Mouse (Mus musculus) heart, embryonic 11.5 days (tissue): ENCODE data around the gene Xkr8. TPM values are rescaled to one million over a fixed set of nuclear protein-coding genes. Genes with fewer than 3 reads are reported as not detected.

Experiments used
- ATAC-seq: fragments of 200-750 bp; cut with Nextera tagmentation; replicated peaks from 2 replicates; pipeline ENCODE4 v1.8.0; 2017; ENCODE audit warnings: moderate library complexity; ENCODE audit not compliant: insufficient number of reproducible peaks, low FRiP score, low TSS enrichment
- H3K27ac ChIP-seq: fragments of 300-500 bp; sonication (generic); 2 replicates; pipeline ENCODE4 v1.5.1; 2014; ENCODE audit warnings: mild to moderate bottlenecking, low read depth, low read length
- H3K27me3 ChIP-seq: fragments of 300-500 bp; sonication (generic); 2 replicates; pipeline ENCODE4 v1.6.1; 2014; ENCODE audit warnings: mild to moderate bottlenecking, low read length, mixed read lengths; ENCODE audit not compliant: control insufficient read depth, insufficient read depth
- H3K36me3 ChIP-seq: fragments of 300-500 bp; sonication (generic); 2 replicates; pipeline ENCODE4 v1.6.1; 2014; ENCODE audit warnings: mild to moderate bottlenecking, low read length, moderate library complexity, mixed read lengths; ENCODE audit not compliant: control insufficient read depth, insufficient read depth
- H3K4me1 ChIP-seq: fragments of 300-500 bp; sonication (generic); 2 replicates; pipeline ENCODE4 v1.6.1; 2014; ENCODE audit warnings: low read length; ENCODE audit not compliant: control insufficient read depth, insufficient read depth
- H3K4me2 ChIP-seq: fragments of 300-500 bp; sonication (generic); 2 replicates; pipeline ENCODE4 v1.6.1; 2014; ENCODE audit warnings: mild to moderate bottlenecking, moderate library complexity
- H3K4me3 ChIP-seq: fragments of 300-500 bp; sonication (generic); 2 replicates; pipeline ENCODE4 v1.5.1; 2014; ENCODE audit warnings: low read depth, low read length
- H3K9ac ChIP-seq: fragments of 300-500 bp; sonication (generic); 2 replicates; pipeline ENCODE4 v1.6.1; 2014; ENCODE audit warnings: mild to moderate bottlenecking, low read depth, low read length, moderate library complexity
- H3K9me3 ChIP-seq: fragments of 300-500 bp; sonication (generic); replicated peaks from 2 replicates; pipeline ENCODE4 v1.6.1; 2016; ENCODE audit warnings: low read length; ENCODE audit not compliant: control insufficient read depth
- WGBS: fragments of 180-500 bp; shearing (Covaris S2); extraction: QIAGEN DNeasy Blood & Tissue Kit; methylation state at CpG from one replicate; pipeline ENCODE4 v1.1.7; 2014; ENCODE audit not compliant: insufficient replicate concordance; 5-methylcytosine and 5-hydroxymethylcytosine counted together
- polyA plus RNA-seq: library from polyadenylated mRNA; unstranded; fragments of >200 nt; fragmentation: Nextera tagmentation; extraction: Ambion mirVana; gene quantifications from 2 replicates; pipeline ENCODE4 v1.2.1, GENCODE M21; 2014

Xkr8 gene
- polyA plus RNA-seq, 1 experiment from 2014 or later, result 6.1 TPM

DNA sequence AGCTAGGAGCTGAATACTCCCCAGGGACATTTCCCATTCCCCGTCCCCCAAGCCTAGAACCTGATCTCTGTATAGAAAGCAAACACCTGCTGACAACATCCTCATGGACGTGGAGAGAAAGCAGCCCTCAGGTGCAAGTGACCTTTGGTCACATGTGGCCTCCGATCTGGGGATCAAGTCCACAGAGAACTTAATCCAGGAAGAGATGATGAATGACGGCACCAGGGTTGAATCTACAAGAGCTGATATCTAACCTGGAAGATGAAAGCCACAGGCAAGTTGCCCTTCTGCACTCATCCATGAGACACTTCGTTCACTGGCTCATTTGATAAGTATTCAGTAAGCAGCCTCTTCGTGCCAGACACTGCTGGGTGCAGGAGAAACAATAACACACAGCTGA lies 30.3 kb upstream of the Xkr8 start:
- no peak for ATAC-seq
- Histone ChIP-seq H3K27me3 (peaks cover 4% of the 10 kb centered on the region; the same call in 1 of the 2 replicates), H3K4me3 (no peak overlapping the region), H3K9ac (no peak overlapping the region), H3K9me3 (no peaks in the 10 kb centered on the region), H3K27ac (no peak overlapping the region), H3K4me1 (no peaks in the 10 kb centered on the region), H3K36me3 (no peaks in the 10 kb centered on the region), H3K4me2 (no peak overlapping the region)
- WGBS, result 69% methylated on average over 6 of the region's 6 CpGs

- 52% methylated on average over 3 of the region's 3 CpGs for WGBS
Observed at GRCm38 (mm10) chr4:132760296-132760695, 27.9 kb upstream of the Xkr8 start.

GRCm38 (mm10) chr4:132757633-132758351 lies 25.4 kb upstream of the Xkr8 start:
- no peaks in the 10 kb centered on the region for H3K36me3 ChIP-seq
- H3K4me2 ChIP-seq, result no peak overlapping the region
- H3K9ac ChIP-seq, result no peak overlapping the region
- ATAC-seq, result no peak
- no peaks in the 10 kb centered on the region for H3K4me1 ChIP-seq
- no peak overlapping the region for H3K27ac ChIP-seq
- peaks cover 4% of the 10 kb centered on the region; the same call in 1 of the 2 replicates for H3K27me3 ChIP-seq
- WGBS, result 69% methylated on average over 7 of the region's 7 CpGs
- no peaks in the 10 kb centered on the region for H3K9me3 ChIP-seq
- H3K4me3 ChIP-seq, result no peak overlapping the region

More at GRCm38 (mm10) chr4:132760296-132760695, 27.9 kb upstream of the Xkr8 start:
- no peaks in the 10 kb centered on the region for H3K4me1 ChIP-seq
- H3K9me3 ChIP-seq, result no peaks in the 10 kb centered on the region
- no peak overlapping the region for H3K9ac ChIP-seq
- no peaks in the 10 kb centered on the region for H3K36me3 ChIP-seq
- no peak overlapping the region for H3K27ac ChIP-seq
- no peak overlapping the region for H3K4me2 ChIP-seq
- no peak overlapping the region for H3K4me3 ChIP-seq
- no peak for ATAC-seq
- H3K27me3 ChIP-seq, result peaks cover 4% of the 10 kb centered on the region; the same call in 1 of the 2 replicates

- H3K4me3 ChIP-seq, result peak within 1 kb of the TSS; percentile 46
- WGBS, result 2% methylated on average over 22 of the region's 22 CpGs
- no peaks in the 10 kb centered on the region for H3K4me1 ChIP-seq
- H3K4me2 ChIP-seq, result peak within 1 kb of the TSS; percentile 86
- peaks cover 4% of the 10 kb centered on the region; the same call in 1 of the 2 replicates for H3K27me3 ChIP-seq
- no peaks in the 10 kb centered on the region for H3K9me3 ChIP-seq
- H3K27ac ChIP-seq, result no peak within 1 kb of the TSS
- peak within 1 kb of the TSS; percentile 71; the same call in 1 of the 2 replicates for H3K9ac ChIP-seq
- peak; percentile 57; the same call in 1 of the 2 replicates for ATAC-seq
- no peaks in the 10 kb centered on the region for H3K36me3 ChIP-seq
Observed at GRCm38 (mm10) chr4:132756974-132757373, 24.6 kb upstream of the Xkr8 start, which contains the start of gene Smpdl3b. Gene Smpdl3b, minus strand, starts transcription at chr4:132757252.

GRCm38 (mm10) chr4:132752992-132753391 lies 20.6 kb upstream of the Xkr8 start:
- 52% methylated on average over 6 of the region's 6 CpGs for WGBS

GRCm38 (mm10) chr4:132749258-132749982 lies 17.1 kb upstream of the Xkr8 start:
- Histone ChIP-seq H3K4me1 (peaks cover 1% of the 10 kb centered on the region; the same call in 1 of the 2 replicates), H3K4me3 (no peak overlapping the region), H3K9ac (no peak overlapping the region), H3K27me3 (no peaks in the 10 kb centered on the region), H3K27ac (no peak overlapping the region), H3K9me3 (no peaks in the 10 kb centered on the region), H3K36me3 (no peaks in the 10 kb centered on the region), H3K4me2 (no peak overlapping the region)
- ATAC-seq, result no peak
- 87% methylated on average over 6 of the region's 6 CpGs for WGBS

More at GRCm38 (mm10) chr4:132752992-132753391, 20.6 kb upstream of the Xkr8 start:
- Histone ChIP-seq H3K4me3 (no peak overlapping the region), H3K27ac (no peak overlapping the region), H3K9ac (no peak overlapping the region), H3K27me3 (peaks cover 1% of the 10 kb centered on the region; the same call in 1 of the 2 replicates), H3K9me3 (no peaks in the 10 kb centered on the region), H3K4me2 (no peak overlapping the region), H3K36me3 (no peaks in the 10 kb centered on the region), H3K4me1 (no peaks in the 10 kb centered on the region)
- no peak for ATAC-seq

GRCm38 (mm10) chr4:132748778-132749177 lies 16.4 kb upstream of the Xkr8 start:
- H3K9me3 ChIP-seq, result no peaks in the 10 kb centered on the region
- no peaks in the 10 kb centered on the region for H3K27me3 ChIP-seq
- ATAC-seq, result no peak
- H3K27ac ChIP-seq, result no peak overlapping the region
- no peaks in the 10 kb centered on the region for H3K36me3 ChIP-seq
- H3K4me1 ChIP-seq, result peaks cover 3% of the 10 kb centered on the region; the same call in 1 of the 2 replicates
- no peak overlapping the region for H3K4me3 ChIP-seq
- 90% methylated on average over 4 of the region's 4 CpGs for WGBS
- no peak overlapping the region for H3K9ac ChIP-seq
- no peak overlapping the region for H3K4me2 ChIP-seq

GRCm38 (mm10) chr4:132747664-132748259 lies 15.4 kb upstream of the Xkr8 start:
- no peaks in the 10 kb centered on the region for H3K9me3 ChIP-seq
- no peak for ATAC-seq
- peaks cover 3% of the 10 kb centered on the region; the same call in 1 of the 2 replicates for H3K4me1 ChIP-seq
- H3K27ac ChIP-seq, result 0 out of 2 replicates have a peak overlapping the region, but pooled peaks have one; percentile 10
- H3K9ac ChIP-seq, result 0 out of 2 replicates have a peak overlapping the region, but pooled peaks have one; percentile 16
- no peak overlapping the region for H3K4me3 ChIP-seq
- no peak overlapping the region for H3K4me2 ChIP-seq
- H3K27me3 ChIP-seq, result no peaks in the 10 kb centered on the region
- 36% methylated on average over 9 of the region's 9 CpGs for WGBS
- H3K36me3 ChIP-seq, result no peaks in the 10 kb centered on the region
